Mouse (Mus musculus) heart, postnatal 0 days (tissue): ENCODE measurements around the gene Etfb. TPM values are rescaled to one million over a fixed set of nuclear protein-coding genes. Genes with fewer than 3 reads are reported as not detected.

Experiments used
- ATAC-seq: fragments of 200-750 bp; cut with Nextera tagmentation; 2 replicates; pipeline ENCODE4 v1.8.0; 2017; ENCODE audit warnings: low read depth, moderate number of reproducible peaks, moderate library complexity; ENCODE audit not compliant: insufficient read depth
- DNase-seq: peaks from one replicate; pipeline ENCODE4 v3.0.0-alpha.2; 2016; ENCODE audit warnings: low spot score
- H3K27ac ChIP-seq: fragments of 300-500 bp; sonication (generic); 2 replicates; pipeline ENCODE4 v1.5.1; 2014; ENCODE audit warnings: low read depth, mild to moderate bottlenecking
- H3K27me3 ChIP-seq: fragments of 300-500 bp; sonication (generic); 2 replicates; pipeline ENCODE4 v1.6.1; 2014; ENCODE audit warnings: low read length, mixed read lengths; ENCODE audit not compliant: control insufficient read depth, insufficient read depth
- H3K36me3 ChIP-seq: fragments of 300-500 bp; sonication (generic); replicated peaks from 2 replicates; pipeline ENCODE4 v1.6.1; 2014; ENCODE audit warnings: low read length, mixed read lengths; ENCODE audit not compliant: control insufficient read depth, insufficient read depth
- H3K4me1 ChIP-seq: fragments of 300-500 bp; sonication (generic); 2 replicates; pipeline ENCODE4 v1.6.1; 2014; ENCODE audit warnings: antibody characterized with exemption; ENCODE audit not compliant: control insufficient read depth, insufficient read depth
- H3K4me2 ChIP-seq: fragments of 300-500 bp; sonication (generic); 2 replicates; pipeline ENCODE4 v1.6.1; 2014; ENCODE audit warnings: low read depth, mild to moderate bottlenecking, low read length, moderate library complexity
- H3K4me3 ChIP-seq: fragments of 300-500 bp; sonication (generic); 2 replicates; pipeline ENCODE4 v1.5.1; 2014; ENCODE audit warnings: low read depth, low read length
- H3K9ac ChIP-seq: fragments of 300-500 bp; sonication (generic); replicated peaks from 2 replicates; pipeline ENCODE4 v1.6.1; 2014; ENCODE audit warnings: low read depth, low read length, mixed read lengths
- H3K9me3 ChIP-seq: fragments of 300-500 bp; sonication (generic); replicated peaks from 2 replicates; pipeline ENCODE4 v1.6.1; 2016; ENCODE audit warnings: low read length; ENCODE audit not compliant: control insufficient read depth
- CTCF ChIP-seq: IDR thresholded peaks from 2 replicates; pipeline ENCODE4 v1.5.1; 2016; ENCODE audit warnings: antibody characterized with exemption, control low read depth, low read depth
- EP300 ChIP-seq: IDR thresholded peaks from 2 replicates; pipeline ENCODE4 v1.6.1; 2016; ENCODE audit warnings: antibody characterized with exemption, low read depth
- whole genome bisulfite sequencing: fragments of 180-500 bp; shearing (Covaris S2); extraction: QIAGEN DNeasy Blood & Tissue Kit; methylation state at CpG from one replicate; pipeline ENCODE4 v1.1.7; 2014; 5-methylcytosine and 5-hydroxymethylcytosine counted together
- polyA plus RNA-seq: library from polyadenylated mRNA; unstranded; fragments of >200 nt; fragmentation: Nextera tagmentation; extraction: Ambion mirVana; gene quantifications from 2 replicates; pipeline ENCODE4 v1.2.1, GENCODE M21; 2015
- total RNA-seq: library from RNA; depleted of rRNA; stranded (reverse); fragments of >200 nt; gene quantifications from 2 replicates; pipeline ENCODE4 v1.2.3, GENCODE M21; 2014; ENCODE audit warnings: low replicate concordance

Etfb gene
- total and polyA plus RNA-seq, 2 experiments from 2014 or later: 434 to 1,315 TPM

DNA sequence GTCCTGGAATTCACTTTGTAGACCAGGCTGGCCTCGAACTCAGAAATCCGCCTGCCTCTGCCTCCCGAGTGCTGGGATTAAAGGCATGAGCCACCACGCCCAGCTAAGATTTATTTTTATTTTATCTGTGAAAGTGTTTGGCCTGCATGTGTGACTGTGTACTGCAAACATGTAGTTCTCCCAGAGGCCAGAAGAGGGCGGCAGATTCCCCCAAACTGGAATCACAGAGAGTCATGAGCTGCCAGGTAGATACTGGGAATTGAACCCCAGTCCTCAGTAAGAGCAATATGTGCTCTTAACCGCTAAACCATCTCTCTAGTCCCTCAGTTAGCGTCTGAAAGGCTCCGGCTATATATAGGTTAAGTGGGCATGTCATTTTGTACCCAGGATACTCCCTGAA is 26.5 kb downstream of the Etfb start:
- Histone ChIP-seq H3K9me3 (no peaks in the 10 kb centered on the region), H3K27me3 (peaks cover 13% of the 10 kb centered on the region), H3K4me3 (no peak overlapping the region), H3K4me1 (no peaks in the 10 kb centered on the region; the same call in 1 of the 2 replicates), H3K36me3 (peaks cover 3% of the 10 kb centered on the region), H3K4me2 (no peak overlapping the region), H3K27ac (no peak overlapping the region), H3K9ac (no peak overlapping the region)
- DNase-seq (no peak), ATAC-seq (no peak)
- TF ChIP-seq EP300 (no peak), CTCF (peak; percentile 40)
- WGBS: 43% methylated on average over 8 of the region's 8 CpGs

GRCm38 (mm10) chr7:43475706-43476105 is 31.8 kb downstream of the Etfb start:
- H3K9ac ChIP-seq: no peak overlapping the region; the same call in 1 of the 2 replicates
- no peaks in the 10 kb centered on the region for H3K4me1 ChIP-seq
- 7% methylated on average over 23 of the region's 23 CpGs for WGBS
- H3K4me3 ChIP-seq: no peak overlapping the region
- no peak overlapping the region for H3K4me2 ChIP-seq
- peaks cover 3% of the 10 kb centered on the region for H3K36me3 ChIP-seq
- no peak overlapping the region for H3K27ac ChIP-seq
- ATAC-seq (no peak), DNase-seq (no peak)
- H3K9me3 ChIP-seq: no peaks in the 10 kb centered on the region
- TF ChIP-seq EP300: no peak
- TF ChIP-seq CTCF: 0 out of 2 replicates have a peak, but pooled peaks have one; percentile 4
- H3K27me3 ChIP-seq: peaks cover 49% of the 10 kb centered on the region

DNA sequence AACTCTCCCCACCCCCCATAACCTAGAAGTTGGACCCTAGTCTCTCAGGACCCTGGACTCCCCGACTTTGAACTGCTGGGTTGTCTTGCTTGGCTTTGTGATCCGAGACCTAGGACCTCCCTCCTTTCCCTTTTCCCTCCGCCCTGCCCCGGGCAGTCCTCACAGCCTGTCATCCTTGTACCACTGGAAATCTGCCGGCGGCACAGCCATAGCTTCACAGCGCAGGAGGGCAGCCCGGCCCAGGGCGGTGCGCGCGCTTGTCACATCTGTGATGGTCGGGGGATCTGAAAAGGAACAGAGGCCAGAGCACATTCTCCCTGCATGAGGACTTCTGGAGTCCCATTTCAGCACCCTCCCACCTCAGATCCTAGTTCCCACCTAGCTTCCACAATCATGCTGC is 32.5 kb downstream of the Etfb start:
- H3K4me2 ChIP-seq: no peak overlapping the region
- no peak for ATAC-seq
- no peaks in the 10 kb centered on the region for H3K36me3 ChIP-seq
- H3K4me1 ChIP-seq: no peaks in the 10 kb centered on the region
- WGBS: 3% methylated on average over 13 of the region's 13 CpGs
- TF ChIP-seq CTCF: no peak
- TF ChIP-seq EP300: no peak
- no peak for DNase-seq
- no peak overlapping the region for H3K4me3 ChIP-seq
- H3K9ac ChIP-seq: no peak overlapping the region
- H3K27ac ChIP-seq: no peak overlapping the region
- peaks cover 49% of the 10 kb centered on the region for H3K27me3 ChIP-seq
- H3K9me3 ChIP-seq: no peaks in the 10 kb centered on the region

GRCm38 (mm10) chr7:43481191-43481590 is 37.3 kb downstream of the Etfb start:
- Histone ChIP-seq H3K4me2 (no peak overlapping the region), H3K9ac (no peak overlapping the region), H3K27me3 (peaks cover 28% of the 10 kb centered on the region), H3K27ac (no peak overlapping the region), H3K4me3 (no peak overlapping the region), H3K36me3 (no peaks in the 10 kb centered on the region), H3K9me3 (no peaks in the 10 kb centered on the region), H3K4me1 (peaks cover 5% of the 10 kb centered on the region; the same call in 1 of the 2 replicates)
- ATAC-seq (no peak), DNase-seq (no peak)
- TF ChIP-seq EP300 (no peak), CTCF (no peak)
- WGBS: 63% methylated on average over 3 of the region's 3 CpGs

- DNase-seq: peak; percentile 6
- peak; percentile 54; the same call in 1 of the 2 replicates for ATAC-seq
Observed at GRCm38 (mm10) chr7:43482090-43482716, 38.3 kb downstream of the Etfb start.

GRCm38 (mm10) chr7:43483236-43483635 is 39.4 kb downstream of the Etfb start:
- no peak for DNase-seq
- Histone ChIP-seq H3K4me3 (no peak overlapping the region), H3K36me3 (no peaks in the 10 kb centered on the region), H3K9me3 (no peaks in the 10 kb centered on the region), H3K4me1 (peaks cover 5% of the 10 kb centered on the region; the same call in 1 of the 2 replicates), H3K27me3 (peaks cover 9% of the 10 kb centered on the region), H3K4me2 (no peak overlapping the region), H3K27ac (no peak overlapping the region), H3K9ac (no peak overlapping the region)
- no peak for TF ChIP-seq CTCF
- TF ChIP-seq EP300: no peak
- 7% methylated on average over 10 of the region's 10 CpGs for WGBS
- no peak for ATAC-seq

More at GRCm38 (mm10) chr7:43482090-43482716, 38.3 kb downstream of the Etfb start:
- Histone ChIP-seq H3K4me2 (no peak overlapping the region), H3K36me3 (no peaks in the 10 kb centered on the region), H3K27me3 (peaks cover 18% of the 10 kb centered on the region), H3K9me3 (no peaks in the 10 kb centered on the region), H3K4me3 (no peak overlapping the region), H3K27ac (no peak overlapping the region), H3K9ac (no peak overlapping the region), H3K4me1 (peaks cover 5% of the 10 kb centered on the region; the same call in 1 of the 2 replicates)
- 52% methylated on average over 8 of the region's 8 CpGs for WGBS
- TF ChIP-seq EP300 (no peak), CTCF (no peak)
